Mouse (Mus musculus) MN1 (cell line): ENCODE data around the gene Polr1b.

Experiments used
- DNase-seq: peaks from one replicate; pipeline ENCODE4 v3.0.0-alpha.2; 2016; ENCODE audit warnings: low spot score

The Polr1b gene

DNA sequence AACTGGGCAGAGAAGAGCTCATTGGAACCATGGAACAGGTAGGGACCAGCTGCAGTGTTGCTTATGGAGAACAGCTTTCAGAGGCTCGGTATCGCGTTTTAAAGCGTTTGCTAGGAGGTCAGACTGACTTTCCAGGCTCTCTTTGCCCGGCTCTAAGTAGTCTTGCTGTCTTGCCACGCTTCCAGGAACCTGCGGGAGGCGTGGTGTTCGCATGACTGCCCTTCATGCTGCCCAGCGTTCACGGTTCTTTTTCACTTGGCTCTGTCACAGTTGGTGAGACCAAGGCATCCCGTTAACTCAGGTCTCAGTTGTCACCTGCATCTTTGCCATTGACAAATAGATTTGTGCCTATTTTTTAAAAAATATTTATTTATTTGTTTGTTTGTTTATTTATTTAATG, 17.3 kb downstream of the Polr1b start:
- DNase-seq: no peak

DNA sequence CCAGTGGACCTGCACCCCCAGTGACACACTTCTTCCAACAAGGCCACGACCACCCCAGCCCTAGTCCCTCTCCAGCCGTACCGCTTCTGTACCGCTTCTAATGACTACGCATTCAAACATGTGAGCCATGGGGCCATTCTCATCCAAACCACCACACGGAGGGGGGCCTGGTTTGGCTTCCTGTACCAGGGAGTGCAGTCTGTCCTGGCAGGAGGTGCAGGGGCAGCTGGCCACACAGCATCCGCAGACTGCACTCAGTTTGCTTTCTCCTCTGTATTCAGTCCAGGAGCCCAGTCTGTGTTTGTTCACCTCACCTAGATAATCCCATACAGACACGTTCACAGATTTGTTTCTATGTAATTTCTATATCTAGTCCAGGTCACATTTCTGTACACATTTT, 21.2 kb downstream of the Polr1b start:
- DNase-seq: no peak

DNA sequence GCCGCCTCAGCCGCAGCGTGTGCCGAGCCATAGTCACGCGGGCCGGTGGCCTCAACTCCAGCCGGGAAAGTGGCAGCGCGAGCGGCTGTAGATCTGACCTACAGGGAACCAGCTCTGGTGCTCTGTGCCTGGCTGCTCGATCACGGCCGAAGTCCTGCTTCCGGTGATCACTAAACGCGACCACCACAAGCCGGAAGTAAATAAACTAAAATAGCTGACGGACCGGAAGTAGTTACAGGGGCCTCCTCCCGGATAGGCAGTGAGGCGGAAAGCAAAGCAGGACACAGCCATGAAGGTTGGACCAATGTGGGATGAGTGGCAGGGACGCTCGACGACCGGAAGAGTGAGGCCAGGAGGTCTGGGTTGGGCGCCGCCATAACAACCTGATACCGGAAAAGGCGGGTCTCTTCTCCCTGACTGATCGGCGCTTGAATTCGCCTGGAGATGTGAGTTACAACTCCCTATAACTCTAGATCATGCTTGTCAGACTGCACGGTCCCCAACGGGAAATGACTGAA, 28.7 kb downstream of the Polr1b start, which contains the start of gene Chchd5:
Gene Chchd5, plus strand, starts transcription at position 289 of the 518 bp plus-strand sequence.
- DNase-seq: peak; percentile 97

DNA sequence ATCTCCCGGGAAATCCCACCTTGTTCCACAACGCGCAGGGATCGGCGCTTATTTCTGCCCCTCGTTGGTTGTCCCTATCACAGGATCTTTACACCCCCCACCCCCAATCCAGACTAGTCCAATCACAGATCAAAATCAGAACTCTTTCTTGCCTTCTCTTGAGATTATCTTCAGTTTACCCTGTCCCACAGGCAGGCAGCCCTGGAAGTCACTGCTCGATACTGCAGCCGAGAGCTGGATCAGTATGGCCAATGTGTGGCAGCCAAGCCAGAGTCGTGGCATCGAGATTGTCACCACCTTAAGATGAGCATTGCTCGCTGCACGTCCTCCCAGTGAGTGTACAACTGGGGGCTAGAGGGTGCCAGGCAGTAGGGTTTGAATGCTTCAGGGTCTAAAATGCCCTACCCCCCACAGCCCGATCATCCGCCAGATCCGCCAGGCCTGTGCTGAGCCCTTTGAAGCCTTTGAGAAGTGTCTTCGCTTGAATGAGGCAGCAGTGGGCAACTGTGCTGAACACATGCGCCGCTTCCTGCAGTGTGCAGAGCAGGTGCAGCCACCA, 29.3 kb downstream of the Polr1b start:
- peak; percentile 30 for DNase-seq

DNA sequence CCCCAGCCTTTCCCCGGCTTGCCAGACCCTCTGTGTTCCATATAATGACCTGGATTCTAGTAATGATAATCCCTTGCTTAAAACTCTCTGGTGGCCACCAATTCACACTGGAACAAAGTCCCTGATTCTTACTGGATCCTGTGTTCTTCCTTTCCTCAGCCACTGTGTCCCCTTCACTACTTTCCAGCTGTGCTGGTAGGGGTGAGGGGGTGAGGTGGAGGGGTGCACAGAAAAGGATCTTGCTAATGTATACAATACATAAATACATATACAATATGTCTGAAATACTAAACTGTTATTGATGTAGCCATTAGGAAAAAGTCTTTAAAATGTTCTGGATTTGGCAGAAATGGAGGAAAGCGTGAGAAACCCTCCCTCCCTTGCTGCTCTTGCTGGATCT, 30.0 kb downstream of the Polr1b start:
- no peak for DNase-seq

DNA sequence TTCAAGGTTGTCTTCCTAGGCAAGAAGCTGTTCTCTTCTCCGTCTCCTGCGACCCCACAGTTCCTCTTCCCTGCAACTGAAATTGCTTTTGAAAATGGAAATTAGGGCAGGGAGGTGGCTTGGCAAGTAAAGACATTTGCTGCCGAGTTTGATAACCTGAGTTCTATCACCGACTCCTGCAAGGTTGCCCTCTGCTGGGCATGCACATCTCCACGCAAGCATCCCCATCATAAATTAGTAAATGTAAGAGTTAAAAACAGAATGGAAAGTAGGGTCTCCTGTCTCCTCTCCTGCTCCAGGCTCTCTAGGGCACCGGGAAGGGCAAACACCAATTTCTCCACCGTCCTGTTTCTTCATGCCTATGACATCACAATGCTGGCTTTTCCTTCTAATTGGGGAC, 31.4 kb downstream of the Polr1b start:
- no peak for DNase-seq

DNA sequence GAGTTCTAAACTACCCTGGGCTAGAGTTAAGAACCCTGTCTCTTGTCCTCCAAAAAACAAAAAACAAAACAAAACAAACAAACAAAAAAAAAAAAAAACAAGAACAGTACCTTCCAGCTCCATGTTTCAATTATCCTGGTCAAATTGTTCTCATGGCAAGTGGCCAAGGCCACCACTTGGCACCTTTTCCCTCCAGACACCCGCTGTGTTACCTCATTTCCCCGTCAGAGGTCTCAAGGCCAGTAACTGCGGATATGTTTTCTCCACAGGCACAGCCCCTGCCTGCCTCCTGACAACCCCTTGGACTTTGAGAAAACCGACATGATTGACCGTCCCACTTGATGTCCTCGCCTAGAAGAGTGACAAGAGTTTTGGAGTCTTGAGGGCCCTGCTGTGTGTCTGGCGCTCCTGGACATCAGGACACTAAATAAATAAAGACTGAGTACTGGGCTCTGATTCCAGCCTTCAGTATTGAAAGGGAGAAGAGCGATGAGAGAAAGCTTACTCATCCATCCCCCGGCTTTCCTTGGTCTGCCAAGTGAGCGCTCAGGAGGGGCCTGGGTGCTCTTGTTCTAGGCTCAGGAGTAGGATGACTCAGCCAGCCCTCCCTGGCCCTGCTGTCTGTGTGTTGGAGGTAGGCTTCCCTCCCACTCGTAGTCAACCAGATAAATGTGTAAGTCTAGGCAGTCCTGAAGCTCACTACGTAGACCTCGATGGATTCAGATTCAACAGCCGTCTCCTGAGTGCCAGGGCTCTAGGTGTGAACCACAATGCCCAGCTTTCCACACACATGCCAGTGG, 32.4 kb downstream of the Polr1b start:
- peak; percentile 52 for DNase-seq

DNA sequence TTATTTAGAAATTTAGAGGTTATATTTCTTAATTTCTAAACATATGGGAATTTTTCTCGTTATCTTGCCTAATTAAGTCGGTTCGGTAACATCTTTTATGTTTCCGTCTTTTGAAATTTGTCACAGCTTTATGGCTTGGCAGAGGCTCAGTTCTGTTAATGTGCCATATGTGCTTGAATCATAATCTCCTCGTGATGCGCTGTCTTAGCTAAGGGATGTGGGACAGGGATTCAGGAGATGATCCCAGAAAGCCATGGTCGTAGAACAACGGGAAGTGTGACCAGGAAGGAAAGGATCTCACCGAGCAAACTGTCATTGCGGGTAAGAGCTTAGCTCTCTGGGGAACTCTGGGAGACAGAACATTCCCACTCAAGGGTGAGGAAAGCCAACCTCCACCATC, 39.1 kb downstream of the Polr1b start:
- no peak for DNase-seq

DNA sequence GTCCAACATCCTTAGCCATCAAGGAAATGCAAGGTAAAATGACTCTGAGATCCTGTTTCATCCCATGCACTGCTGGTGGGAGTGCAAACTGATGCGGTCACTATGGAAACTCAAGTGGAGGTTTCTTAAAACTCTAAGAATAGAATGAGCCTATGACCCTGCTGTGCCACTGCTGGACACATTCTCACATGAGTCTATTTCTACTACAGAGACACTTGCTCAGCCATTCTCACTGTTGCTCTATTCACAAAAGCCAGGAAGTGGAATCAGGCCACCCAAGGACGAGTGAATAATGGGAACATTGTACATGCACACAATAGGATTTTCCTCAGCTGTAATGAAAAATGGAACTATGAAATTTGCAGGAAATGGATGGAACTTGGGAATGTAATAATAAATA, 48.0 kb downstream of the Polr1b start:
- no peak for DNase-seq

DNA sequence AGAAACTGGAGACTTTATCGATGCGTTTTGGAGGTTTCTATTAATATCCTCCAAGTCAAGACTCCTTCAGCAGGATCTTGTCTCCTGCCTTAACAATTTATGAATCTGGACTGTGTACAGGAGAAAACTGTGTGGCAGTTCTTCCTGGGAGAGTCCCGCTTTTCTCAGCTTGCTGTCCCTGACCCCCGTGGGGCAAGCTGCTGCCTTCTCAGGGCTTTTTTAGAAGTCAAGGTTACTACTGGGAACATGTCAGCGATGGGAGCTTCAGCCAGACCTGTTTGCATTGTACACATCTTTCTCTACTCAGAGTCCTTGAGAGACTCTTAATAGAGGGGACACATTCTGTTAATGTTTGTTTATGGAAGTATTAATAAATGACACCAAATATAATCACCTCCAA, 49.6 kb downstream of the Polr1b start:
- no peak for DNase-seq

DNA sequence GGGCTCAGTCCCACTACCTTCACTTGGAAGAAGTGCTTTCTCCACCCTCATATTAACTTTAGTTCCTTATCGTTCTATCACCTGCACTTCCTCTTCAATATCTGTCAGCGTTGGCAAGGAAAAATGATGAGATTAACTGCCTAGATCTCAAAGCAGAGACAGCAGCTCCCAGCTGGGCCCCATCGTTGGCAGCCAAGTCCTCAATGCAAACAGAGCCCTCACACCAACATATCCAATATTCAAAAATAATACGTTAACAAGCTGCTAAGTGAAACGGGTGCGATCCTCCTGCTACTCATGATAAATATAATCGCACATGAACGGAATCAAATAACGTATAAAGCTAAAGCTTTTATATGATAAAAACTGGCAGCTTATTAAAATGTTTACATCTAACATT, 50.3 kb downstream of the Polr1b start:
- DNase-seq: no peak

DNA sequence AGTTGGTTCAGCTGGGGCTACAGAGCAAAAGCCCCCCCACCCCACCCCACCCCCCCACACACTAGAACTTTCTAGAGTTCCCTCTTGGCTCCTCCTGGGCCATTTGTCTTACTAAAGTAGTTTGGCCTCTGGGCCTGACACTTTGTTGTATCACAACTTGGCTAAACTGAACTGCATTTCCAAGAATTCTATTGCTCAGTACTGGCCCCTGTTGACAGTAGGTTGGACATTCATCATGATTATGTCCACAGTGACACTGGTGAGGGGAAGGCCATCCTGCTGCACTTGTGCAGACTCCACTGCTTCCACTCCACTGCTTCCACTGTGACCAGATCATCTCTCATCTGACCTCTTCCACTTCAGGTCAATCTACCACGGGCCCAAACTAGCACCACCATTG, 52.0 kb downstream of the Polr1b start:
- DNase-seq: no peak

DNA sequence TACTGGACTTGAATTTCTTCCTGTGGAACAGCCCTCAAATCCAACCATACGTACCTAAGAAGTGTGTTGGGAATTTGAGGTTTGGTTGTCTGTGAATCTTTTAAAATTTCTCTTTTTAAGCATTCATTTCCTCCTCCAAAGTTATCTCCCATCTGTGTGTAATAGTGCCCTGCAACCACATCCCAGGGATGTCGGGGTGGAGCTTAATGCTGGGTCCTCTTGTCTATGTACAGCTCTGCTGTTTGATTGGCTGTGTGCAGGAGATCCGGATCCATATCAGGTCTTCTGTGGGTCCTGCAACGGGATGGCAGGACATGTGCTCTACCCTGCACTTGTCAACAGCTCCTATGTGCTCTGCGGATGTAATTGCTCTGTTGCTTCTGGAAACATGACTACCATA, 64.0 kb downstream of the Polr1b start:
- DNase-seq: no peak

DNA sequence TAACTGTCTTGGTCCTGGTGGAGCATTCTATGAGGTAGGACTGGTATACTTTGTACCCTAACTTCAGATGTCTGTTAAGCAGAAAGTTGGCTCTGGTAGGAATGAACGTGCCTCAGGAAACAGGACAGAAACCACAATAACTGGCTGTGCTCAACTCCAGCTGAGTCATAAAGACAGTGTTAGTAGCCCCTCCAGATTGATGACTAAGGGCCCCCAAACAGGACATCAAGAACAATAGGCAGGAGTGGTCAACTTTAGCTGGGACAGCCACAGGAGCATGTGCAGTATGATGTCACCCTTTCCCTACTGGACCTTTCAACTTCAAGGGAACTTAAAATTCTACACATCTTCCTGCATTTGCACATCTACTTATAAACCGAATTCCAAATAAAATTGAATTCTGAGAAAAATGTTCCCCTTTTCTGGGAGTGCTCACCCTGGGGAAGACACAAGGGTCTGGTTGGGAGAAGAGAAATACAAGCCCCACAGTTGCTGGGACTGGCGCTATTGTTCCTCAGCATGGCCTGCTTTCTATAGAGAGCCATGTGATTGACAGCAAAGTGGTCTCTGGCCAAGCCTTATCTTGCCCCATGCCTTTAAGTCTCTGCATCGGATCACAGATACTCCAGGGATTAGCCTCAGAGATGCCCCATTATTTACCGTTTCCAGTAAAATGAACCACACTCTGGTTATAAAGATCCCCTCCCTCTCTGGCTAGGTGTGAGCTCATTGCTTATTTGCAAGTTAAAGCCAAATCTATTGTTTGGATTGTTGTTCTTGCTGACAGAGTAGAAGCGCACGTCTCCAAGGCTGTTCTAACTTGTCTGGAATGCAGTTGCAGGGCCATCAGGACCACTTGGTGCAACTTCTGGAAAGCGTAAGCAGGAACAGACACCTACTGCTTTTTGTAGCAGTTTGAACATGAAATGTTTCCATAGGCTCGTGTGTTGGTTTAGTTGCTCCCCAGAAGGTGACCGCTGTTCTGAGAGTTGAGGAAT, 66.0 kb downstream of the Polr1b start:
- DNase-seq: peak; percentile 33

DNA sequence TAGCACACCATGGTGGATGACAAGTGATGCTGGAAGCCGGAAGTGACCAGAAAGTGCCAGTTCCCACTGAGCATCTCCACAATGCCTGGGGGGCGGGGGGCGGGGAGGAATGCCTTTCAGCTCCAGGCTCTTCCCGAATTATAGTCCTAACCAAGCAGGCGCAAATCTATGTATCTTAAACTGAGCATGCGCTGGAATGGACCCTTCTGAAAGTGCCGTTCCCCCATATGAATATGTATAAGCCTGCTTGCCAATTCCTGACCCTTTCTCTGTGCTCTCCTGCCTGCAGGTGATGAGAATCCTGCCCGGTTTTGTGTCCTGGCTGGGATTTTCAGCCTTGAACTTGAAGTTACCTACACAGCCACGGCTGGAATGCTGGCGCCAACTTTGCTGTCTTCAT, 72.6 kb downstream of the Polr1b start:
- DNase-seq: no peak

DNA sequence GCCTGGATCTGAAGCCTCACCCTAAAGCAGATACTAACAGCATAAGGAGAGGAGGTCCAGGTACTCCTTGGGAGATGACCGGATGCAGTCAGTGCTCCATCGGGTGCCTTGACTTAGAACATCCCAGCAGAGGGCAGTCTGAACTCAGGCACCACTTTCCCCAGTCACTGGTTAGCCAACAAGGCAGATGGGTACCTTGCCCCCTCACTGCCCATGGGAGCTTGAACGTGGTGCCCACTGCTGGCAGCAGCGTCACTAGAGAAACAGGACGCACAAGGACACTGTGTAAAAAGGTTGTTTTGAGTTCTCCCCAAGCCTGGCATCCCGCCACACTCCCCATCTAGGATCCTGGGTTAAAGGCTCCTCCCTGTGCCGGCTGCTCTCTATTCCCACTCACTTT, 73.7 kb downstream of the Polr1b start:
- DNase-seq: peak; percentile 51

DNA sequence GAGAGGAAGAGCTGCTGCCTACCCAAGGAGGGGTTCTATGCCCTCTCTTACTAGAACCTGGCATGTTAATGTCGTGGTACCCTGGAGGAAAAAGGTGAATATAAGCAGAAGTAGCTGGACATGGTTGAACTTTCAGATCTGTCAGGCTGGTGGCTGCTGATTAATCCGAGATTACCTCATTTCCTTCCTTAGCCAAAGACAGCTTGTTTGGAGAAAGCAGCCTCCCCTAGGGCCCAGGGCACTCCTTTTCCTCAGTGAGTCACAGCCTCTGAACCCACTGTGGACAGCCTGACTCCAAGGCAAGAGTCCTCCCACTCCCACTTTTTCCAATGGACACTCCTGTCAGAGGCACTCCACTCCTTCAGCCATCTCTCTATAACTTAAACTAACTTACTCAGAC, 74.8 kb downstream of the Polr1b start:
- DNase-seq: peak; percentile 28
